Mouse (Mus musculus): Measurements from ENCODE around the gene Btbd9.

GRCm38 (mm10) chr17:30611221-30612074, 35.2 kb upstream of the Btbd9 start:
- TF ChIP-seq CTCF (IDR thresholded peaks at IDR 0.05; ENCODE audit: borderline replicate concordance, insufficient read depth, low read depth, low read length) = no peak
- TF ChIP-seq POLR2A (IDR thresholded peaks at IDR 0.05; ENCODE audit: borderline replicate concordance, insufficient read depth, low read length) = no peak
